25 mouse cellular contexts compared by ENCODE assay signal in genomic region chr2:167617034-167617433, GRCm38 (mm10). TPM values are rescaled to one million over a fixed set of nuclear protein-coding genes. Genes with fewer than 3 reads are reported as not detected.
DNase-seq lines count a peak whose midpoint lies in the region; ATAC-seq and TF ChIP-seq lines count a peak whose summit lies in the region.
"Had no signal": no experiment of that assay in that cellular context is flagged by ENCODE, and none has a peak within 500 bp of the region (broad histone marks: within the 10 kb centered on the region; RNA-seq: fewer than 3 reads in every experiment).

No protein-coding gene starts in this region.

- no peaks in the 10 kb centered on the region for H3K27me3 ChIP-seq in liver, adult 2 months (ENCODE audit: control insufficient read depth, insufficient read depth, low read length)
- no peaks in the 10 kb centered on the region for H3K27me3 ChIP-seq in liver, embryonic 11.5 days (replicated peaks; ENCODE audit: control insufficient read depth, insufficient read depth, low read length)
- no peaks in the 10 kb centered on the region for H3K27me3 ChIP-seq in midbrain, embryonic 12.5 days
- no peaks in the 10 kb centered on the region for H3K27me3 ChIP-seq in midbrain, postnatal 0 days (ENCODE audit: insufficient read depth, low read length)
- H3K27me3 ChIP-seq in midbrain, embryonic 14.5 days (ENCODE audit: control insufficient read depth, insufficient read depth, low read length), result no peaks in the 10 kb centered on the region
- no peaks in the 10 kb centered on the region for H3K27me3 ChIP-seq in midbrain, embryonic 15.5 days (replicated peaks)
- H3K27me3 ChIP-seq: CH12.LX; embryonic facial prominence, embryonic 12.5 days; forebrain, embryonic 13.5 days; forebrain, embryonic 15.5 days; Patski had no signal

- H3K4me1 ChIP-seq in liver, adult 2 months (ENCODE audit: control insufficient read depth, insufficient read depth, low read length), result no peaks in the 10 kb centered on the region
- H3K4me1 ChIP-seq in liver, embryonic 11.5 days (replicated peaks; ENCODE audit: control insufficient read depth, insufficient read depth, low read length), result peaks cover 5% of the 10 kb centered on the region
- H3K4me1 ChIP-seq in midbrain, embryonic 12.5 days, result peaks cover 18% of the 10 kb centered on the region; the same call in 1 of the 2 replicates
- H3K4me1 ChIP-seq in midbrain, postnatal 0 days (ENCODE audit: insufficient read depth, low read length), result no peaks in the 10 kb centered on the region
- 0 out of 2 replicates have a peak, but pooled peaks cover 6% of the 10 kb centered on the region for H3K4me1 ChIP-seq in midbrain, embryonic 14.5 days (ENCODE audit: control insufficient read depth, insufficient read depth, low read length)
- peaks cover 7% of the 10 kb centered on the region; the same call in 1 of the 2 replicates for H3K4me1 ChIP-seq in midbrain, embryonic 15.5 days
- H3K4me1 ChIP-seq: embryonic facial prominence, embryonic 12.5 days; forebrain, embryonic 15.5 days had no signal

- no peak overlapping the region for H3K4me2 ChIP-seq in liver, embryonic 11.5 days
- no peak overlapping the region for H3K4me2 ChIP-seq in midbrain, embryonic 12.5 days (replicated peaks)
- H3K4me2 ChIP-seq in midbrain, postnatal 0 days (ENCODE audit: low read depth, low read length, poor library complexity, severe bottlenecking), result no peak overlapping the region
- H3K4me2 ChIP-seq in midbrain, embryonic 14.5 days (ENCODE audit: low read length), result no peak overlapping the region
- H3K4me2 ChIP-seq in midbrain, embryonic 15.5 days, result no peak overlapping the region
- H3K4me2 ChIP-seq: embryonic facial prominence, embryonic 12.5 days; forebrain, embryonic 13.5 days; forebrain, embryonic 15.5 days had no signal

- no peak for TF ChIP-seq POLR2A in liver, adult 2 months (IDR thresholded peaks at IDR 0.05; ENCODE audit: extremely low read depth, insufficient read depth, low read length)

- no peak for ATAC-seq in liver, embryonic 11.5 days (replicated peaks; ENCODE audit: low FRiP score)
- no peak for ATAC-seq in midbrain, embryonic 12.5 days (ENCODE audit: low FRiP score, low read depth)
- no peak for ATAC-seq in midbrain, postnatal 0 days (ENCODE audit: low FRiP score)
- no peak for ATAC-seq in midbrain, embryonic 14.5 days (ENCODE audit: low FRiP score, low TSS enrichment)
- ATAC-seq in midbrain, embryonic 15.5 days (replicated peaks), result no peak
- ATAC-seq: activated CD4-positive, CD25-positive, alpha-beta regulatory T cell, adult 4 months; CD4-positive, CD25-positive, alpha-beta regulatory T cell, adult 4 months; forebrain, embryonic 13.5 days; forebrain, embryonic 15.5 days; Patski had no signal

- H3K9me3 ChIP-seq in liver, embryonic 11.5 days (ENCODE audit: control insufficient read depth, low read length), result 0 out of 2 replicates have a peak, but pooled peaks cover 2% of the 10 kb centered on the region
- H3K9me3 ChIP-seq in midbrain, embryonic 12.5 days, result no peaks in the 10 kb centered on the region
- H3K9me3 ChIP-seq in midbrain, postnatal 0 days (ENCODE audit: low read length), result no peaks in the 10 kb centered on the region
- no peaks in the 10 kb centered on the region for H3K9me3 ChIP-seq in midbrain, embryonic 14.5 days (ENCODE audit: control insufficient read depth, low read length)
- H3K9me3 ChIP-seq in midbrain, embryonic 15.5 days, result no peaks in the 10 kb centered on the region
- H3K9me3 ChIP-seq: embryonic facial prominence, embryonic 12.5 days; forebrain, embryonic 15.5 days had no signal

- H3K79me2 ChIP-seq in liver, adult 2 months (ENCODE audit: control insufficient read depth, insufficient read depth, low read length), result peaks cover 46% of the 10 kb centered on the region

- no peak overlapping the region for H3K9ac ChIP-seq in liver, adult 2 months (ENCODE audit: low read depth, low read length)
- H3K9ac ChIP-seq in liver, embryonic 11.5 days (ENCODE audit: low read depth, low read length), result no peak overlapping the region
- no peak overlapping the region for H3K9ac ChIP-seq in midbrain, embryonic 12.5 days (replicated peaks)
- no peak overlapping the region for H3K9ac ChIP-seq in midbrain, postnatal 0 days (replicated peaks; ENCODE audit: low read length, poor library complexity, severe bottlenecking)
- no peak overlapping the region for H3K9ac ChIP-seq in midbrain, embryonic 14.5 days (replicated peaks; ENCODE audit: low read length)
- no peak overlapping the region for H3K9ac ChIP-seq in midbrain, embryonic 15.5 days
- H3K9ac ChIP-seq: embryonic facial prominence, embryonic 12.5 days; forebrain, embryonic 13.5 days; forebrain, embryonic 15.5 days had no signal

- WGBS in liver, adult 2 months, result 26% methylated on average over 3 of the region's 3 CpGs
- 91% methylated on average over 3 of the region's 3 CpGs for WGBS in liver, embryonic 11.5 days
- 100% methylated on average over 3 of the region's 3 CpGs for WGBS in midbrain, embryonic 12.5 days
- WGBS in midbrain, postnatal 0 days, result 88% methylated on average over 3 of the region's 3 CpGs
- 97% methylated on average over 3 of the region's 3 CpGs for WGBS in midbrain, embryonic 14.5 days
- 87% methylated on average over 3 of the region's 3 CpGs for WGBS in midbrain, embryonic 15.5 days

- no peak for TF ChIP-seq CTCF in liver, adult 2 months (IDR thresholded peaks at IDR 0.05; ENCODE audit: low read depth, low read length)
- no peak for TF ChIP-seq CTCF in midbrain, postnatal 0 days (IDR thresholded peaks at IDR 0.05)

- peaks cover 11% of the 10 kb centered on the region; the same call in 1 of the 2 replicates for H3K36me3 ChIP-seq in liver, adult 2 months (ENCODE audit: control insufficient read depth, insufficient read depth, low read length)
- H3K36me3 ChIP-seq in liver, embryonic 11.5 days (ENCODE audit: control insufficient read depth, insufficient read depth, low read length), result peaks cover 45% of the 10 kb centered on the region
- peaks cover 55% of the 10 kb centered on the region for H3K36me3 ChIP-seq in midbrain, embryonic 12.5 days
- H3K36me3 ChIP-seq in midbrain, postnatal 0 days (ENCODE audit: insufficient read depth, low read length), result peaks cover 25% of the 10 kb centered on the region
- H3K36me3 ChIP-seq in midbrain, embryonic 14.5 days (ENCODE audit: control insufficient read depth, insufficient read depth, low read length), result peaks cover 41% of the 10 kb centered on the region
- H3K36me3 ChIP-seq in midbrain, embryonic 15.5 days (replicated peaks), result peaks cover 27% of the 10 kb centered on the region

- no peak overlapping the region for H3K27ac ChIP-seq in liver, adult 2 months (replicated peaks; ENCODE audit: insufficient read depth, low read depth, low read length)
- no peak overlapping the region for H3K27ac ChIP-seq in liver, embryonic 11.5 days (ENCODE audit: low read depth, low read length)
- 0 out of 2 replicates have a peak overlapping the region, but pooled peaks have one; percentile 42 for H3K27ac ChIP-seq in midbrain, embryonic 12.5 days (replicated peaks)
- no peak overlapping the region for H3K27ac ChIP-seq in midbrain, postnatal 0 days (ENCODE audit: low read depth, low read length)
- peak overlapping the region; percentile 26; the same call in 1 of the 2 replicates for H3K27ac ChIP-seq in midbrain, embryonic 14.5 days (replicated peaks; ENCODE audit: low read depth, low read length)
- no peak overlapping the region for H3K27ac ChIP-seq in midbrain, embryonic 15.5 days
- H3K27ac ChIP-seq: embryonic facial prominence, embryonic 10.5 days; embryonic facial prominence, embryonic 12.5 days; forebrain, embryonic 13.5 days; forebrain, embryonic 15.5 days had no signal

- H3K4me3 ChIP-seq in liver, adult 2 months (ENCODE audit: insufficient read depth, low read depth, low read length), result no peak overlapping the region
- H3K4me3 ChIP-seq in liver, embryonic 11.5 days (ENCODE audit: low read depth, low read length), result no peak overlapping the region
- no peak overlapping the region for H3K4me3 ChIP-seq in midbrain, embryonic 12.5 days
- H3K4me3 ChIP-seq in midbrain, postnatal 0 days (ENCODE audit: low read depth, low read length), result no peak overlapping the region
- no peak overlapping the region for H3K4me3 ChIP-seq in midbrain, embryonic 14.5 days (replicated peaks; ENCODE audit: low read depth, low read length)
- H3K4me3 ChIP-seq in midbrain, embryonic 15.5 days, result no peak overlapping the region
- H3K4me3 ChIP-seq: embryonic facial prominence, embryonic 10.5 days; embryonic facial prominence, embryonic 12.5 days; forebrain, embryonic 13.5 days; forebrain, embryonic 15.5 days had no signal

- peak; percentile 52 for DNase-seq in liver, adult 2 months (ENCODE audit: extremely low read depth, low read depth, low spot score)
- no peak for DNase-seq in liver, embryonic 11.5 days (ENCODE audit: low spot score)
- DNase-seq in midbrain, postnatal 0 days (ENCODE audit: low spot score), result no peak
- no peak for DNase-seq in midbrain, embryonic 14.5 days
- DNase-seq: adrenal gland, adult 8-10 months; adrenal gland, postnatal 14 days; adrenal gland, postnatal 36 days; B cell, adult 2 months; cerebellum, adult 11-12 months; cerebellum, adult 2 months; cerebellum, adult 9-10 months; cerebellum, postnatal 10 days; cerebellum, postnatal 25 days had no signal

RNA-seq across cellular contexts. Expression of gene Ube2v1, which starts 14.9 kb away (rescaled TPM):
- total RNA-seq in liver, adult 2 months (2014; rRNA removed), result 26.2 and 34.5 TPM in 2 replicates
- polyA plus RNA-seq in liver, adult 2 months (2012; rRNA removed), result 69.9 and 75.2 TPM in 2 replicates
- polyA plus RNA-seq in liver, embryonic 11.5 days (2014; fragmentation: Nextera tagmentation; extraction: Ambion mirVana), result 304 and 308 TPM in 2 replicates
- 297 and 322 TPM in 2 replicates for polyA plus RNA-seq in midbrain, embryonic 12.5 days (2016; fragmentation: Nextera tagmentation; extraction: Ambion mirVana)
- total RNA-seq in midbrain, postnatal 0 days (2014; rRNA removed), result 191 and 233 TPM in 2 replicates
- polyA plus RNA-seq in midbrain, postnatal 0 days (2015; fragmentation: Nextera tagmentation; extraction: Ambion mirVana), result 402 and 414 TPM in 2 replicates
- polyA plus RNA-seq in midbrain, embryonic 14.5 days (2014; fragmentation: Nextera tagmentation; extraction: Ambion mirVana), result 286 and 299 TPM in 2 replicates
- polyA plus RNA-seq in midbrain, embryonic 15.5 days (2015; fragmentation: Nextera tagmentation; extraction: Ambion mirVana), result 327 TPM in 2 replicates

RNA-seq across cellular contexts. Expression of gene Gm20431, which starts 44.3 kb away (rescaled TPM):
- not detected in 2 replicates for total RNA-seq in liver, adult 2 months (2014; rRNA removed)
- 10.6 and 10.8 TPM in 2 replicates for polyA plus RNA-seq in liver, adult 2 months (2012; rRNA removed)
- polyA plus RNA-seq in liver, embryonic 11.5 days (2014; fragmentation: Nextera tagmentation; extraction: Ambion mirVana), result 3.8 and 4.9 TPM in 2 replicates
- 9.1 and 9.7 TPM in 2 replicates for polyA plus RNA-seq in midbrain, embryonic 12.5 days (2016; fragmentation: Nextera tagmentation; extraction: Ambion mirVana)
- not detected in 2 replicates for total RNA-seq in midbrain, postnatal 0 days (2014; rRNA removed)
- polyA plus RNA-seq in midbrain, postnatal 0 days (2015; fragmentation: Nextera tagmentation; extraction: Ambion mirVana), result 11.2 and 12.0 TPM in 2 replicates
- polyA plus RNA-seq in midbrain, embryonic 14.5 days (2014; fragmentation: Nextera tagmentation; extraction: Ambion mirVana), result 8.0 and 11.5 TPM in 2 replicates
- 10.5 and 10.7 TPM in 2 replicates for polyA plus RNA-seq in midbrain, embryonic 15.5 days (2015; fragmentation: Nextera tagmentation; extraction: Ambion mirVana)
- polyA plus RNA-seq: activated CD4-positive, CD25-positive, alpha-beta regulatory T cell, adult 4 months; CD4-positive, CD25-positive, alpha-beta regulatory T cell, adult 4 months; cortical plate, adult 2 months; G1E had no signal

Comparison
In these comparisons a context has a peak if more than half of its experiments do, and no peak if none do; other contexts are left out.
1. H3K27ac ChIP-seq: peak in midbrain, embryonic 12.5 days (single experiment) and midbrain, embryonic 14.5 days (single experiment); none in liver, adult 2 months (single experiment), liver, embryonic 11.5 days (single experiment), midbrain, postnatal 0 days (single experiment) and midbrain, embryonic 15.5 days (single experiment).